Mouse (Mus musculus): ENCODE results near the gene Crmp1. TPM values are rescaled to one million over a fixed set of nuclear protein-coding genes. Genes with fewer than 3 reads are reported as not detected.

Gene Crmp1
- total and polyA plus RNA-seq, 2 experiments from 2014 or later, result 697 to 1,015 TPM

GRCm38 (mm10) chr5:37233010-37233557 lies 8.7 kb upstream of the Crmp1 start:
- no peaks in the 10 kb centered on the region for H3K4me1 ChIP-seq (ENCODE audit: insufficient read depth, low read length)
- ATAC-seq, result peak; percentile 28; the same call in 1 of the 2 replicates
- WGBS, result 41% methylated on average over 9 of the region's 9 CpGs
- no peak overlapping the region for H3K9ac ChIP-seq (replicated peaks; ENCODE audit: low read length)
- H3K27ac ChIP-seq, result no peak overlapping the region
- no peaks in the 10 kb centered on the region for H3K9me3 ChIP-seq (ENCODE audit: low read length)
- peak; percentile 47 for DNase-seq (ENCODE audit: low spot score)
- TF ChIP-seq CTCF (IDR thresholded peaks at IDR 0.05; ENCODE audit: low read depth), result no peak
- H3K36me3 ChIP-seq (ENCODE audit: insufficient read depth, low read length), result no peaks in the 10 kb centered on the region
- no peak overlapping the region for H3K4me3 ChIP-seq (ENCODE audit: low read length)
- H3K4me2 ChIP-seq (ENCODE audit: low read depth, low read length), result no peak overlapping the region
- no peaks in the 10 kb centered on the region for H3K27me3 ChIP-seq (ENCODE audit: insufficient read depth, low read length)

- Histone ChIP-seq H3K27ac (no peak overlapping the region), H3K4me3 (ENCODE audit: low read length) (no peak overlapping the region), H3K36me3 (ENCODE audit: insufficient read depth, low read length) (no peaks in the 10 kb centered on the region), H3K4me2 (ENCODE audit: low read depth, low read length) (no peak overlapping the region), H3K9me3 (ENCODE audit: low read length) (no peaks in the 10 kb centered on the region), H3K4me1 (ENCODE audit: insufficient read depth, low read length) (no peaks in the 10 kb centered on the region), H3K27me3 (ENCODE audit: insufficient read depth, low read length) (no peaks in the 10 kb centered on the region), H3K9ac (replicated peaks; ENCODE audit: low read length) (no peak overlapping the region)
- DNase-seq (ENCODE audit: low spot score), result no peak
- ATAC-seq, result no peak
- no peak for TF ChIP-seq CTCF (IDR thresholded peaks at IDR 0.05; ENCODE audit: low read depth)
- WGBS, result 46% methylated on average over 2 of the region's 2 CpGs
Measured at GRCm38 (mm10) chr5:37238654-37239053, 3.1 kb upstream of the Crmp1 start.

- no peak for TF ChIP-seq CTCF (IDR thresholded peaks at IDR 0.05; ENCODE audit: low read depth)
- DNase-seq (ENCODE audit: low spot score), result peak; percentile 52
- Histone ChIP-seq H3K9me3 (ENCODE audit: low read length) (no peaks in the 10 kb centered on the region), H3K4me3 (ENCODE audit: low read length) (no peak overlapping the region), H3K4me1 (ENCODE audit: insufficient read depth, low read length) (no peaks in the 10 kb centered on the region; the same call in 1 of the 2 replicates), H3K27ac (no peak overlapping the region; the same call in 1 of the 2 replicates), H3K27me3 (ENCODE audit: insufficient read depth, low read length) (no peaks in the 10 kb centered on the region), H3K9ac (replicated peaks; ENCODE audit: low read length) (no peak overlapping the region), H3K36me3 (ENCODE audit: insufficient read depth, low read length) (no peaks in the 10 kb centered on the region), H3K4me2 (ENCODE audit: low read depth, low read length) (no peak overlapping the region)
- no peak for ATAC-seq
- 17% methylated on average over 5 of the region's 5 CpGs for WGBS
Measured at GRCm38 (mm10) chr5:37240550-37240949, 1.2 kb upstream of the Crmp1 start.

GRCm38 (mm10) chr5:37241224-37241623 lies 516 bp upstream of the Crmp1 start:
- no peaks in the 10 kb centered on the region for H3K27me3 ChIP-seq (ENCODE audit: insufficient read depth, low read length)
- DNase-seq (ENCODE audit: low spot score) (no peak), ATAC-seq (no peak)
- H3K36me3 ChIP-seq (ENCODE audit: insufficient read depth, low read length), result no peaks in the 10 kb centered on the region
- no peaks in the 10 kb centered on the region; the same call in 1 of the 2 replicates for H3K4me1 ChIP-seq (ENCODE audit: insufficient read depth, low read length)
- H3K4me2 ChIP-seq (ENCODE audit: low read depth, low read length), result peak overlapping the region; percentile 66
- TF ChIP-seq CTCF (IDR thresholded peaks at IDR 0.05; ENCODE audit: low read depth), result no peak
- peak overlapping the region; percentile 82 for H3K9ac ChIP-seq (replicated peaks; ENCODE audit: low read length)
- WGBS, result 7% methylated on average over 9 of the region's 9 CpGs
- H3K4me3 ChIP-seq (ENCODE audit: low read length), result peak overlapping the region; percentile 76
- peak overlapping the region; percentile 75 for H3K27ac ChIP-seq
- no peaks in the 10 kb centered on the region for H3K9me3 ChIP-seq (ENCODE audit: low read length)

- peak overlapping the region; percentile 76 for H3K4me3 ChIP-seq (ENCODE audit: low read length)
- H3K27me3 ChIP-seq (ENCODE audit: insufficient read depth, low read length), result no peaks in the 10 kb centered on the region
- no peaks in the 10 kb centered on the region; the same call in 1 of the 2 replicates for H3K4me1 ChIP-seq (ENCODE audit: insufficient read depth, low read length)
- DNase-seq (ENCODE audit: low spot score) (peak; percentile 36), ATAC-seq (no peak)
- peak overlapping the region; percentile 82 for H3K9ac ChIP-seq (replicated peaks; ENCODE audit: low read length)
- H3K36me3 ChIP-seq (ENCODE audit: insufficient read depth, low read length), result no peaks in the 10 kb centered on the region
- TF ChIP-seq CTCF (IDR thresholded peaks at IDR 0.05; ENCODE audit: low read depth), result no peak
- no peaks in the 10 kb centered on the region for H3K9me3 ChIP-seq (ENCODE audit: low read length)
- peak overlapping the region; percentile 93 for H3K27ac ChIP-seq
- 7% methylated on average over 40 of the region's 44 CpGs for WGBS
- peak overlapping the region; percentile 66 for H3K4me2 ChIP-seq (ENCODE audit: low read depth, low read length)
Measured at GRCm38 (mm10) chr5:37242360-37243168, 824 bp downstream of the Crmp1 start.

GRCm38 (mm10) chr5:37243169-37243886 lies 1.6 kb downstream of the Crmp1 start:
- peak; percentile 74 for DNase-seq (ENCODE audit: low spot score)
- 1% methylated on average over 19 of the region's 19 CpGs for WGBS

More at GRCm38 (mm10) chr5:37243169-37243886, 1.6 kb downstream of the Crmp1 start:
- Histone ChIP-seq H3K27me3 (ENCODE audit: insufficient read depth, low read length) (no peaks in the 10 kb centered on the region), H3K4me1 (ENCODE audit: insufficient read depth, low read length) (peaks cover 7% of the 10 kb centered on the region), H3K27ac (peak overlapping the region; percentile 93), H3K36me3 (ENCODE audit: insufficient read depth, low read length) (no peaks in the 10 kb centered on the region), H3K4me3 (ENCODE audit: low read length) (peak overlapping the region; percentile 76), H3K4me2 (ENCODE audit: low read depth, low read length) (peak overlapping the region; percentile 66), H3K9me3 (ENCODE audit: low read length) (no peaks in the 10 kb centered on the region), H3K9ac (replicated peaks; ENCODE audit: low read length) (peak overlapping the region; percentile 82)
- ATAC-seq, result no peak
- peak; percentile 25; the same call in 1 of the 2 replicates for TF ChIP-seq CTCF (IDR thresholded peaks at IDR 0.05; ENCODE audit: low read depth)

Data from hindbrain, postnatal 0 days (tissue).